Mouse (Mus musculus) left cerebral cortex, postnatal 10 days (tissue): ENCODE measurements around the gene Myof. TPM values are rescaled to one million over a fixed set of nuclear protein-coding genes. Genes with fewer than 3 reads are reported as not detected.

ENCODE experiments used
- DNase-seq, 2 experiments: peaks; one replicate each; pipeline ENCODE4 v3.0.0; 2021 to 2022; ENCODE audit warnings: low spot score in 2 of 2, mixed read lengths in 1 of 2; ENCODE audit errors: extremely low spot score in 1 of 2
- intact Hi-C: fragments of 180-260 bp; cut with DNase I; formaldehyde crosslinking; loops from one replicate; pipeline ENCODE4 v1.15.1; 2025
- total RNA-seq, 2 experiments: library from RNA; stranded (reverse); gene quantifications; 2 replicates each; pipeline ENCODE4 v1.2.3; 2021

The Myof gene
- total RNA-seq, 2 experiments from 2014 or later = 7.2 to 7.8 TPM

DNA sequence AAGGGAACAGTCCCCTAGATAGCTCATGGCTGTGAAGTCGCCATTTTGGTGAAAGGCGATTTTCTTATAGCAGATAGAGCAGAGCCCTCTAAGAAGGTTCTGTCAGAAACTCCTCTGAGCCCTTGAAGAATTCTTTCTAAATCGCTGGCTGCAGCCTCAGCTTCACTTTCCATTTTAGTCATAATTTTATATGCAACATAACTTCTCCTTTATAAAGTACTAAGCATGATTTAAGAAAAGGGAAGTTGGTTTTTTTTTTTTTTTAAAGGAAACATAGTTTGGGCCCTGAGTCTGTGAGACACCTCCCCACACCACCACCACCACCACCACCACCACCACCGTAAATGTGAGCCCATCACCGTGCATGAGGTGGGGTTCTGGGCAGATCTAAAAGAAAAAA lies 80.0 kb downstream of the Myof start:
- intact Hi-C loops = no loop called here
- no peak for DNase-seq

DNA sequence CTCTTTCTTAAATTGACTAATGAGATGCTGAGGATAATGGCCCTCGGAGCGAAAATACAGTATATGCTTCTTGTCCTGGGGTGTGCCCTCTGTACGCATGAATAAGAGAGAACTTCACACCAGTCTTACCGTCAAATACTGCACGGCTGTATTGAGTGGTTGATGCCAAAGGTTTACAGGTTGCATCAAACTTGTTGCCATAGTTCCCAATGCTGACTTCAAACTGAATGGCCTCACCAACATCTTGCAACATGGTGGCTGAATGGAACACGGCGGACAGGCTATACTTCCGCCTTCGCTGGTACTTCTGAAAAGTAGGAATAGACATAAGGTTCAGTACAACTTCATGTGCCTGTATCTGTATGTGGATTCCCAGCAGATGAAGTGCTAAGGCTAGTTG lies 82.6 kb downstream of the Myof start:
- intact Hi-C loops = no loop called here

DNA sequence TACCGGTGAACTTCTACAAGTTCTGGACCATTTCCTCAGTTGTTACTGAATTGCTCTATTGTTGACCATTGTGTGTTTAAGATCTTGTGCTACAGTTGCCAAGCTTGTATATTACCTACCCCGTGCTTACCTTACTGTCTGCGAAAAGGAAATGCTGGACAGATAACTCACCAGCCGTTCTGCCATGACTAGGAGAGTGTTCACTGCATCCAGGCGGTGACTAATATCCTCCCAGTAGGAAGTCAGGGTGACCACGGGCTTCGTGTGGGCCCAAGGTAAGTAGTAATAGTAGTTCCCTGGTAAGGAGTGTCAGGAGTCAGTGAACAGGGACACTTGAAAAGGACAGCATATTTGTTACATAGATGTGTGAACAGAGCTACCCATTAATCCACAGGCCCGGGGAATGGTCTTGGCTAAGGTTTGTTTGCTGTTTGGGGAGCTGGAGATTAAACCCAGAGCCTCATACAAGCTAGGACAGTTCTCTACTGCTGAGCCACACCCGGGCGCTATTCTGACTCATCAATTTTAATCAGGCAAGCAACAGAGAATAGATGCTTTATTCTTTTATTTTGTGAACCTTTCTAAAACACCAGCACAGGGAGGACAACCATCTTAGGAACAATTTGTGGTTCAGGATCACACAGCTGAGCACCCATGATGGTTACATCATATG lies 83.7 kb downstream of the Myof start:
- intact Hi-C loops = loop anchor here (10.0 kb wide), 1 partner anchor 395 kb away; no protein-coding TSS in a partner anchor
- no peak for DNase-seq

More for the DNA sequence above, 82.6 kb downstream of the Myof start:
- DNase-seq = no peak

DNA sequence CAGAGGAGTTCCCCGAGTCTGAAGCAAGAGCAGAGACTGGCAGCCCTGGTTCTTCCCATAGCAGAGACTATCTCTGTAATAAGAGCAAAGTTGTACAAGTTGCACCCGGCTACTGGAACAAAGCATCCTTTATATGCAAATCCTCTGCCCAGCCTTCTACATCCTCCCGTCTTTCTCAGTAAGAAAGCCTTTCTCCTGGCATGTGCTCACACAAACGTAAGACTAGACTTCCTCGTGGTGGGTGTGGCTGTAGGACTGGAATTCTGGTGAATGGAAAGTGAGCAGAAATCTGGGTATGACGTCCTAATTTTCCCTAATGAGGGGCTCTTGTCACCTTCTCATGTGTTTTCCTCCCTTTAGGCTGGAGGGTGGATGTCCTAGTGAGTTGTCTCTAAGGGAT lies 84.3 kb downstream of the Myof start:
- DNase-seq = no peak
- intact Hi-C loops = loop anchor here (10.0 kb wide), 1 partner anchor 396 kb away; no protein-coding TSS in a partner anchor

DNA sequence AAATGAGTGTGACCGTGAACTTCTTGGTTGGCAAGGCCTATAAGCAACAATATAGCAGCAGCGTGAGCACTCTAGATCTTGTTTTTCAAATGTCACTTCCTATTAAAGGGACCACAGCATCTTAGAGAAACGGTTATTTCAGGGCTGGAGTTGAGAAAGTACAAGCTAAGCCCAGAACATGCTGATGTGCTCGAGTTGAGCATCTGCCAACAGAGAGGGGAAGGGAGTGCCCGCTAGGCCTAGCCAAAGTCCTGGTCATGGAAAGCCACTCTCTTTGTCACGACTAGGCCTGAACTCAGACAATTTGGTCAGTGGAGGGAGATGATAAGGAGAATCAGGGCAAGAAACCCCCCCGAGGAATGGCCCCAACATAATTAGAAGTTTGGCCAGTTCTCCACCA lies 86.1 kb downstream of the Myof start:
- DNase-seq = no peak
- intact Hi-C loops = loop anchor here (10.0 kb wide), 1 partner anchor 398 kb away; no protein-coding TSS in a partner anchor

DNA sequence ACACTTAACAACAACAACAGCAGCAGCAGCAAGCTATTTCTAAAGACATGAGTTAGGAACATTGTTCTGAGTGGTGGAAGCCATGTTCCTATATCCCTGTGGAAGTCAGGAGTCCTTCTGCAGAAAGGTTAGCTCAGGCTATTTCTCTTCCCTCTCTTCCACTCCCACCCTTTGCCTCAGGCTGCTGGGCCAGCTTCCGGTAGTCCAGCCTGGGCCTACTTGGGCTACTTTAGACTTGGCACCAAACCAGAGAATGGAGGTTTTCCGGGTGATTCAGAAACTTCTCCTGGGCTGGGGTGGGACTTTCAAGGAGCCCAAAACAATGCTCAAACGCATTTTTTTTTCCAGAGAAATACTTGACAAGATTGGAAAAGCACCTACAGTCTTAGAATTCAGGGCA lies 87.4 kb downstream of the Myof start:
- no peak for DNase-seq
- intact Hi-C loops = loop anchor here (10.0 kb wide), 1 partner anchor 399 kb away; no protein-coding TSS in a partner anchor

DNA sequence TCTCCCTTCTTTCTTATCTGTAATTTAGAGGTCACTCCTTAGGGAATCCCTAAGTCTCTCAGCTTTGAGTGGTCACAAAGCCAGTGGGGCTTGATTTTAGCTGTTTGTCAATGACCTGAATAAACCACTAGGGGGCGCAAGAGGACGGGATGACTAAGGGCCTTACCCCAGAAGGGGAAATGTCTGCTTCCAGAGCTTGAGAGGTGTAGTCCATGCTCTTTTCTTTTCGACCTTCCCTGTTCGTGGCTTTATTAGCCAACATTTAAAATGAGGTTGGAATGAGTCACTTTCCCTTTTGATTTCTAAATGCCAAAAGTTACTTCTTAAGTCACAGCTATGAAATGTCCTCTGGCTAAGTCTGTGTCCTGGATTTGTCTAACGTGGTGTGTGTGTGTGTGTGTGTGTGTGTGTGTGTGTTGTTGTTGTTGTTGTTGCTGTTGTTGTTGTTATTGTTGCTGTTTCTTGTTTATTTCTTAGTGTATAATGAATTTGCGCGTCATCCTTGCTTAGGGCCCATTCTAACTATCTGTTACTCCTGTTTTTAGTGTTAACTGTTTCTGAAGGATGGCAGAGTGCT lies 87.9 kb downstream of the Myof start:
- peak; percentile 71 to 73 for DNase-seq
- intact Hi-C loops = loop anchor here (1.0 to 10.0 kb wide), 3 partner anchors 98 to 399 kb away; no protein-coding TSS in a partner anchor

DNA sequence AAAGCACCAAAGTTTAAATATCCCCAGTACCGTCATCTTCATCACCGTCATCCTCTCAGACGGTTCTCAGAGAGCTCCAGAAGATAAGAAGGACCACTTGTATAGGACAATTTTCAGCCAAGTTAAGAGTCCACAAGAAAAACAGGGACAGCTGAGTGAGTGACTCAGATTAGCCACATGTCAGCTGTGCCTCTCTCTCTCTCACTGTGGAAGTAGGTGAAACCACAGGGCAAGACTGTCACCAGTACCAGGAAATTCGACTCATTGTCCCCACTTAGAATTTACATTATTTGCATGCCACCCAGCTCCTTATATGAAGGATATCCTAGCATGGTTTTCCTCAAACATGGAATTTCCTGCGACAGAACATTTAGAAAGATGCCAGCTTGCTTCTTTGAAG lies 88.6 kb downstream of the Myof start:
- intact Hi-C loops = loop anchor here (1.0 to 10.0 kb wide), 3 partner anchors 99 to 400 kb away; no protein-coding TSS in a partner anchor
- DNase-seq = no peak

DNA sequence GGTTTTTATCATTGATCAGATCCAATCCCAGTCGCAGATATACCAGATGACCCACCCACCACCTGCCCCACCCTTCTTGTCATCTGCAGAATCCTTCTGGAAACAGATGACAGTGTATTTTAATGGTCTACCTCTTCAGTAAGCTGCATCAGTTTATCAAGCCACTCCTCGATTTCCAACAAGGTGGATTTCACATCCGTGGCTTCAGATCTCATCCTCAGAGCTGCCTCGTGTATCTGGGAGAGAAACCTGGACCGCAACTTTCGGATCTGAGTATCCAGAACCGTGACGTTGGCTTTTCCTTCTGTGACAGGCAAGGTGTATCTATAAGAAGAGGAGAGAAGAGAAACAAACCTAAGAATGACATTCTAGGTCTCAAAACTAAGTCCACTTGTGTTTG lies 89.1 kb downstream of the Myof start:
- DNase-seq = no peak
- intact Hi-C loops = loop anchor here (2.0 to 10.0 kb wide), 2 partner anchors 245 to 401 kb away; no protein-coding TSS in a partner anchor

DNA sequence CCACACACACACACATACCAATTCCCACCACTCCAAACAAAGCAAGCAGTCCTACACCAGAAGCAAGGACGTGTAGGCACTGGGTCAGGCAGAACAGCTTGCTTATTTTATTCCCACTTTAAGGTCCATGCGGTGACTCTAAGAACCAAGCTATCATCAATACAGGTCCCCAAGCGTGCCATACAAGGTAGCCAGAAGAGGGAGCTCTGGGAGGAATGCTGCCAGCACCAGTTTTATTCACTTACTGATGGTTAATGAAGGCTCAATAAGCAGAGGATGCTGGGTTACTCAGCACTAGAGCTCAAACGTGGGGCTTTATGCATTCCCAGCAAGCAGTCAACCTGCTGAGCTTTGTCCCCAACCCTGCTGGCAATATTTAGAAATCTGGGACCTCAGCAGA lies 96.7 kb downstream of the Myof start:
- DNase-seq = no peak
- intact Hi-C loops = no loop called here

DNA sequence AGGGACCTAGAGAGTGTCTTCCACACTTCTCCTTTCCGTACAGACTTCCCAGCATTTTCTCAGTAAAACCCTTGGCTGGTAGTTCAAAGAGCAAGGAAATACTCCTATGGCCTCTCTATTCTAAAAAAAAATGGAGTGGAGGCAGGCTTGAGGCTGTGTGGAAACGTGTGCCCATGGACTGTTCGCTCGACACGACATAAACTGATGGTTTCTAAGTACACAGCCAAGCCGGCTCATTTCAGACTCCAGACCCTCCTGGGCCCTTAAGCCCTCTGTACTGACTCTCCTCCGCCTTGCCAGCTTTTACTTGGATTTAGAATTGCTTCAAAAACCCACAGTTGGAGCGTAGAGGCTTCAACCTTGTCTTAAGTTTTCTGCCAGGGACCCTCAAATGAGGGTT lies 97.3 kb downstream of the Myof start:
- intact Hi-C loops = no loop called here

DNA sequence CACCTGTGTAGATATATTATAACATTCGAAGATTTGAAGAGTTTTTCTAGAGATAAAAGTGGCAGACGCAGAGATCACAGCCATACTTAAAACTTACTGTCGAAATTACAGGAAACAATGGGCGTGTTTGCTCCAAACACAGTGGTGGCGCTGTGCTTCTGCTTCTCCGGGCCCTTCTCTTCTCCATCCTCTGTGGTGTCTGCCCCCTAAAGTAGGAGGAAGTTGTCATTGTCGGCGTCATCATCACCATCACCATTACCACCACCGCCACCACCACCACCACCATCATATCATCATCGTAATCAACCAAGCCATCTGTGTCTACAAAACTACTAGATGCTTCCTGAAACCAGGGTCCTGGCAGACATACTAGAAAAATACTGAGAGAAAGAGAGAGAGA lies 104.2 kb downstream of the Myof start:
- DNase-seq = no peak
- intact Hi-C loops = loop anchor here (5.0 to 10.0 kb wide), 2 partner anchors 337 to 374 kb away; no protein-coding TSS in a partner anchor

More for the DNA sequence above, 97.3 kb downstream of the Myof start:
- DNase-seq = no peak

DNA sequence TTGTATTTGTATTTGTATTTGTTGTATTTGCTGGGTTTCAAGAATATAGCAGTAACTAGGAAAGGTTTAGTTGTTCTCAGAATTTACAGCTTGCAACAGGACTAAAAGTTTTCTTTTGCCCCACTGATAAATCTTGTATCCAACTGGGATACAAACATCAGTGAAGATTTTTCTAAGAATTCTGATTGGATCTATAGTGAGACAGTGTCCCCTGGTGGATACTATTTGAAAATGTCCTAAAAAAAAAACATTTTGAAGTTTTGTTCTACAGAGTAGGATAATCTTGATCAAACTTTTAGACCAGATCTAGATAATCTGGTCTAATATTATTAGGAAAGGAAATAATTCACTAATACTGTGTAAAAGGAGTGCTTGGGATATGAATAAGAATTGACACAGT lies 106.3 kb downstream of the Myof start:
- intact Hi-C loops = loop anchor here (5.0 to 10.0 kb wide), 2 partner anchors 335 to 372 kb away; no protein-coding TSS in a partner anchor

DNA sequence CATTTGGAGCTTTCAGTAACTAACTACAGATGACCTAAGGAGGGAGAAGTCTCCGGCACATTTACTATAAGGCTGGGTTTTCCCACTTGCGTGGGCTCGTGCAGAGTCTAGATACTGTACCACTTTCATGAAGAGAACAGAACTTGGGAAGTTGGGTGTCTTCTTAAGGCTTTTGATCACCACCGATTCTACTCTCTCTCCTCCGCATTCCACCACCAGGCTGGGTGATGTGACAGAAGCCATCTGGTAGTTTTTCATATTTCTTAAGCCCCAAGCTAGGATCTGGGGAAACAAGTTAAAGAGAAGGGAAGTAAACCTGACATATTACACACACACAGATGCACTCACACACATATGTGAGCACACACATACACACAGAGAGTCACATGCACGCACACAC lies 108.7 kb downstream of the Myof start:
- no peak for DNase-seq
- intact Hi-C loops = loop anchor here (5.0 to 10.0 kb wide), 3 partner anchors 232 to 370 kb away; no protein-coding TSS in a partner anchor

More for the DNA sequence above, 106.3 kb downstream of the Myof start:
- no peak for DNase-seq

DNA sequence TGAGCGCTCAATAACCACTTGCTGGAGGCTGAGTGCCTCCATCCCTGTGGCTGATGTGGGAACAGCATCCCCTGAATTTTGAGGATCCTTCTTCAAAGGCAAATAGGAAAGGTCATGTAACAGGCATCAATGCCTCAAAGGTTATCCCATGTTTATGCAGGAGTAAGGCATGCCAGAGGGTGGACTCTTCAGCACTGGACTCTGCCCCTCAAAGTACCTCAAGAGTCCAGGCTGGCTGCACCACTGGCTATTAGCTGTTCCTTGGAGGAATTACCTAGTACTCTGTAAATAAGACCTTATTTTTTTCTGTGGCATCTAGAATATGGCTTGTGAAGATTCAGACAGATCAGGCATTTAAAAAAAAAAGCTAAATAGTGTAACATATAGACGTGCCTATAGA lies 111.2 kb downstream of the Myof start:
- no peak for DNase-seq
- intact Hi-C loops = loop anchor here (5.0 to 10.0 kb wide), 2 partner anchors 230 to 367 kb away; no protein-coding TSS in a partner anchor

DNA sequence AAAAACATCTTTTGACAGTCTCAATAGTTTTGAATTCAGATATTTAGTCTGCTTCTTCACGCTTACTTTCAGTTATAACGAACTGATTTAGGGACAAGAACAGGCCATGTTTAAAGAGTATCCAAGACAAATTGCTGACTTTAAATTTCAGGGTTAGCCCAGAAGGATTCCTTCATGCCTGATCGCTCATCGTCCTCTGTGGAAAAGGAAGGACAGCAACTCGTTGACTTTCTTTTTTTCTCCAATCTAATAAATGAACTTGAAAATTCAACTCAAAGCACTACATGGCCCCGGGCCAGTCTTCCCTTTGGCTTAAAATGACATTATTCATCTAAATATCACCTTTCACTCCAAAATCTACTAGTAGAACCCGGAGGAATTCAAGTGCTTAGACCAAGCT lies 115.5 kb downstream of the Myof start:
- intact Hi-C loops = no loop called here
- no peak for DNase-seq

DNA sequence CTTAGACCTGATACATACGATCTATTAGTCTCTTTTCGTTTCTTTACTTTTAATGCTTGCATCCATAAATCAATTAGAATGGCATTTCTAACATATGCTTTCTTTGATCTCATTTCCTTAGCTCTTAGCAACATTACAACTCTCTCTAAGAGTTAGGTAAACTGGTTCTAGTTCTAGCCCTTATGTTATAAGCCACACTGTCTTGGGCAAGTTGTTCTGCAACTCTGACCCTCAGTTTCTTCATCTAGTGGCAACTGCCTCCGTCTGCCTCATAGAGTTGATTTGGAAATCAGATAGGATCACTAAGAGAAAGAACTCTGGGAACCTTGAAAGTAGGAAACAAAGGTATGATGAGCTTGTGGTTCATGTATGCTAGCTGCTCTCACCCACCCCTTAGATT lies 118.1 kb downstream of the Myof start:
- intact Hi-C loops = no loop called here
- DNase-seq = no peak

DNA sequence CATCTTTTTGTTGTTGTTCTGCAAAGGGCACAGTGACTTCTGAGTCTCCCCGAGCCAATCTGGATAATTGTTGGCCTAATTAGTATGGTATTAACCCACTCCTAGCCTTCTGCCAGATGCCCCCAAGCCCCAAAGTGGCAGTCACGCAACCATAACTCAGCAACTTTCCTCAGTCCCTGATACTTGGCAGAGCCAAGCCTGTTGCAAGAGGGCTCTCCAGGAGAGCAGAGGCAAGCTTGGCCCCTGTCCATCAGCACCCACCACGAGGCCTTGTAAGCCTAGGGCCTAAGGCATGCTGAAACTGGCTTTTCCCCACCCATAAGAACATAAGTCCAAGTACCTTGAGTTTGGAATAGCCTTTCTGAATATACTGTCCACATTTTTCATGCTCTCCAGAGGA lies 119.1 kb downstream of the Myof start:
- intact Hi-C loops = no loop called here

DNA sequence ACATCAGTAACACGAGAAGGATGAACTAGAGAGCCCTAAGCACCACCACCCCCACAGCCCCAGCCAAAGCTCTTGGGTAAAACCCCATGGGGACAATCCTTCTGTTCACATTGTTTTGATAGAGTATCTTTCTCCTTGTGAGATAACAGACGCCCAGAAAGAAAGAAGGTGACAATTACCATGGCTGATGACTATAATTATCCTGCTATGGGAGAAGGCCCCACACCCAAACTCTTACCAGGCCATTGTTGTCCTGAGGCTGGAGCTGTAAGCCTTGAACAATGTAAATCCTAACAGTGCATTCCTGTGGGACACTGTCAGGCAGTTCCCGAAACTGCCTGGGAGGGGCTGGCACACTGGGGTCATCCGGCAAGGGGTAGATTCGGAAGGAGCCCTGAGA lies 122.3 kb downstream of the Myof start:
- DNase-seq = no peak
- intact Hi-C loops = no loop called here

More for the DNA sequence above, 119.1 kb downstream of the Myof start:
- no peak for DNase-seq

DNA sequence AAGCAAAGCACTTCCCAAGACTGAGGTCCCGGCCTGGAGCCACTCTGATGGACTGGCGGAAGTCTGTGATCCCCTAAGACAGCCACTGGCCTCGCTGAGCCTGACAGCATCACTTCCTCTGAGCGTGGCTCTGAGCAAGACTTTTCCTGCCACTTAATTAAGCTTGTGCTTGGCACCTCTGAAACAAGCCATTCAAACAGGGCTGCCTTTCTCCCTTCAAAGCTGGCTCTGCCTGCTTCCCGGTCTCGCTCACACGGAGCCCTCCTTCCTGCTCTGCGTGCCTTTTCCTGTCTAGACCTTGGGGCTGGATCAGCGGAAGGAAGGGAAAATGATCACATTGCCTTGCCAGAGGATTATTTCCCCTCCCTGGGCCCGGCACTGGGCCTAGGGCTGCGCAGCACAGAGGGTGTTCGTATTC lies 124.9 kb downstream of the Myof start:
- peak; percentile 16 to 72 for DNase-seq
- intact Hi-C loops = no loop called here
